Mouse (Mus musculus) embryonic stem cell, embryonic (primary cell): Measurements from ENCODE around the gene Vmn1r46.
"Not testable (repeated sequence)": the region's sequence is repeated elsewhere in the genome, so short reads cannot be mapped to it uniquely, and the experiment has no call there.

Experiments
- CTCF ChIA-PET, 4 experiments: fragments of 300-600 bp in 2 of 4; fragments of 350-600 bp in 2 of 4; sonication (Branson Sonifier 250); formaldehyde crosslinking; loops; one replicate each; lab custom pipeline; 2022; ENCODE audit warnings: inconsistent platforms in 2 of 4; lab: Charles Lee
- POLR2A ChIA-PET, 4 experiments: fragments of 300-600 bp in 2 of 4; fragments of 350-600 bp in 2 of 4; sonication (Branson Sonifier 250); formaldehyde crosslinking; loops; one replicate each; lab custom pipeline; 2022; ENCODE audit warnings: antibody characterized with exemption in 4 of 4, inconsistent platforms in 1 of 4; lab: Charles Lee

The Vmn1r46 gene

DNA sequence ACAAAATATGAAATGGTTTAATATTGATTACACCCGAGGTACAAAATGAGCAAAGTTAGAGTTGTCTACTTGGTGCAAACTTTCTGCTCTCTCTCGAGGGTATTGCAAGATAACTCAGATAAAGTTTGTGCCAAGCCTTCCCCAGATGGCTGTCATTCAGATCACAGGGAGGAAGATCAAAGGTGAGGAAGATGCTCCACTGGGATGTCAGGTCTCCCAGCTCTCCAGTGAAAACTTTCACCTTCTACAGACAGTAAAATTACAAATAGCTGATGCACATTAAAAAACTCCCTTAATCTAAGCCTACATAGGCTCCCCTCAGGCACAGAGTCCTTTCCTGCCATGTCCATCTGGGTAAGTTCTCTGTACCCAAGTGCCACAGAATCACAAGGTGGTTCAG, at the start of gene Vmn1r46:
Gene Vmn1r46, plus strand, starts transcription at position 301 of the 400 bp plus-strand sequence.
- ChIA-PET POLR2A (no interaction called here), CTCF (no interaction called here)

DNA sequence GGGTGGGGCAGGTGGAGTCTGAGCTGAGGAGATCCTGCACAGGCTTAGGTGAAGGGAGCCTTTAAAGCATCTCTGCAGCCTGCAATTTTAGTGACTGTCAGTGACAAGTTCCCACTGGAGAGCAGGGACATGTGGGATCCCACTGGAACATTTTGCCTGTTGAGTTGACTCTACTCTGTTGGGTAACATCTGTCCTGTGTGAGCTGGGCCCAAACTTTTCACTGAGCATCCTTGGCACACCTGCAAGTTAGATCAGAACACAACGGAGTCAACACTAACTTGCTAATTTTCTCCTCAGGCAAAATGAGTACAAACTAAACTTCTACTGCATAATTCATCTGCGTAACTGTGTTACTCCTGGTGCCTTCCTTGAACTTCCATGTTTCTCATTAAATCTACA, 28.6 kb upstream of the Vmn1r46 start, which contains the start of gene Vmn1r45:
Gene Vmn1r45, minus strand, starts transcription at position 101 of the 400 bp plus-strand sequence.
- CTCF ChIA-PET, POLR2A ChIA-PET: not testable (repeated sequence)

DNA sequence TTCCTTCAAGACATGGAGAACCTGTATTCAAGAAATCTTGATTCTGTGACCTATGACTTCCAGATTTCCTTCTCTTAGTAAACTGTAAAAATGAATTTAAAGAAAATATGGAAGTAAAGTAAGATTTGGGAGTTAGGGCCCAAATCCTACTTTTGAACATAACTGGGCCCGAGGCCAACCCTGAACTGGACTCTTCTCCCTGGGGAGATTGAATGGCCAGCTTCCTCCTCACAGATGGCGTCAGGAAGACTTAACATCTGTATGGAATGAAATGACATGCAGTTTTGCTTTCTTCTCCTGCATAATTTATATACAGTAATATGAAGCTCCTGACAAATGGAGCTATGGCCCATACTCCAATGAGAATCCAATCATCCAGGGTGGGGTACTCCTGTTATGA, 28.2 kb upstream of the Vmn1r46 start:
- ChIA-PET POLR2A (no interaction called here), CTCF (no interaction called here)

DNA sequence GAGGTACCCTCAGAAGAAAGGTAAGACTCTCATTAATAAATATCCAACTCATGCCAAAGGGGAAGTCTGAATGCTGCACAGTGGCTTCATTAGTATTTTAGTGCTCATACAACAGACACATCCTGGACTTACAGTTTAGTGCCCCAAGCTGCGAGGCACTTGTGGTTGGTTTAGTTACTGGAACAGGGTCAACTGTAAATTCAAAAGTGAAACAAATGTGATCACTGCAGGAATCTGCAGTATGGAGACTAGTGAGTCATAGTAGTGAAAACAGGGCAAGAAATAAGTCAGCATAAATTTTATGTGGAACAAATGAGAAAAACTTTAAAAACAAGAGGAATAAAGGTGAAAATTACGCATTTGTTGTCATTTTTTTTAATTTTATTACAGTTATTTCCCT, 15.6 kb upstream of the Vmn1r46 start:
- CTCF ChIA-PET = no interaction called here
- POLR2A ChIA-PET = no interaction called here

DNA sequence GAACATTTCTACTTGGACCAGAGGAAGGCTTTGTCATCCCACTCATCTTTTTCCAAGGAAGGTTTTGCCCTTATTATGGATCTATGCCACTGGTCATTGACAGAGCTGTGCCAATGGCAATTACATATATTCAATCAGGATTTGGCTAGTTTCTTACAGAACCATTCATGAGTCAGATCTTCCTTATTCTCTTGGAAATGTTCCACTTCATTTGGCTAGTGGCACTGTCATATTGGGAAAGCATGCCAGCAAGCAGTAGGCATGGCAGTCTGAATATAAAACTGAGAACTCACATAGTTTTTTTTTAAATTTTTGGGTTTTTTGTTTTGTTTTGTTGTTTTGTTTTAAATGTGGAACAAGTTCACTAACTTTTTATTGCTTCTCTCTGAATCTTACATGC, 2.8 kb upstream of the Vmn1r46 start:
- CTCF ChIA-PET = no interaction called here
- POLR2A ChIA-PET = no interaction called here

DNA sequence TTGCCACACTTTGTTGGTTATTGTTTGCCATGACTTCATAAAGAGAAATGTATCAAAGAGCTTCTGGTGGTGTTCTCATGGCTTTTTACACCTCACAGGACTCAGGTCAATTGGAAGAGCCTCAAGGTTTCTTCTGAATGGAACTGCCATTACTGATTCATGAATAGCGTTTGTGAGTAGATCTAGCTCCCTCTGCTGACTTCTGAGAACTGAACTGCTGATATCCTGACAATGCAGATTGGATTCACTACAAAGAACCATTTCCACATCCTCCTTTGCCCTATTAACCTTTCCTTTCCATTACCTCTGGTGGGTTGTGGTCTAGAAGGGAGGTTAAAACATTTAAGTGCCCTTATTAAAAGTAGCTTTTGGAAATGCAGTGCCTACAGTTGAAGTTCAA, 16.9 kb downstream of the Vmn1r46 start:
- CTCF ChIA-PET = interaction anchor here in 1 of 4 experiments (0.6 kb wide), 1 partner anchor 94 kb away, joined by 3 read pairs; no protein-coding TSS in a partner anchor
- POLR2A ChIA-PET = no interaction called here

DNA sequence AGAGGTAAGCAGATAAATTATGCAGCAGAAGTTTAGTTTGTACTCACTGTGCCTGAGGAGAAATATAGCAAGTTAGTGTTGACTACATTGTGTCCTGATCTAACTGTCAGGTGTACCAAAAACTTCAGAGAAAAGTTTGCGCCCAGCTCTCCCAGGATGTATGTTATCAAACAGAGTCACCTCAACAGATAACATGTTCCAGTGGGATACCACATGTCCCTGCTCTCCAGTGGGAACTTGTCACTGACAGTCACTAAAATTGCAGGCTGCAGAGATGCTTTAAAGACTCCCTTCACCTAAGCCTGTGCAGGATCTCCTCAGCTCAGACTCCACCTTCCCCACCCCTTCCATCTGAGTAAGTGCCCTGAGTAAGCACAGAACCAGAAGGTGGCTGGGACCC, 46.7 kb downstream of the Vmn1r46 start, which contains the start of gene Vmn1r47:
Gene Vmn1r47, plus strand, starts transcription at position 301 of the 400 bp plus-strand sequence.
- CTCF ChIA-PET, POLR2A ChIA-PET: not testable (repeated sequence)
